Comparison of ENCODE assay signal across 26 mouse cellular contexts in genomic region chr6:108149235-108149634, GRCm38 (mm10).
"Had no signal": no experiment of that assay in that cellular context is flagged by ENCODE, and none has a peak within 500 bp of the region (broad histone marks: within the 10 kb centered on the region; RNA-seq: fewer than 3 reads in every experiment).

No protein-coding gene starts in this region.

- ATAC-seq: hindbrain, embryonic 16.5 days; inflammation-experienced regulatory T-cells, adult 6 months; liver, postnatal 0 days had no signal

- H3K36me3 ChIP-seq: intestine, embryonic 15.5 days had no signal

- H3K9me3 ChIP-seq: hindbrain, embryonic 10.5 days; hindbrain, embryonic 12.5 days; intestine, embryonic 15.5 days; limb, embryonic 10.5 days; limb, embryonic 12.5 days; liver, embryonic 13.5 days; liver, embryonic 15.5 days had no signal

- H3K4me2 ChIP-seq: heart, embryonic 11.5 days; hindbrain, embryonic 12.5 days; hindbrain, embryonic 14.5 days; intestine, embryonic 15.5 days; limb, embryonic 12.5 days; liver, embryonic 11.5 days; liver, embryonic 13.5 days; liver, embryonic 15.5 days had no signal

- H3K4me1 ChIP-seq: intestine, embryonic 15.5 days; limb, embryonic 10.5 days; limb, embryonic 12.5 days; liver, embryonic 13.5 days; liver, embryonic 15.5 days had no signal

- H3K27me3 ChIP-seq: hindbrain, embryonic 12.5 days; intestine, embryonic 15.5 days; limb, embryonic 12.5 days; liver, embryonic 13.5 days; liver, embryonic 15.5 days had no signal

- H3K9ac ChIP-seq: hindbrain, embryonic 12.5 days; hindbrain, embryonic 14.5 days; intestine, embryonic 15.5 days; limb, embryonic 12.5 days; liver, embryonic 13.5 days; liver, embryonic 15.5 days; liver, postnatal 0 days had no signal

- DNase-seq: gastrocnemius, postnatal 14 days; gastrocnemius, postnatal 36 days; heart, adult 2 months; heart, postnatal 10 days; heart, postnatal 4 days; kidney, adult 18-20 months; kidney, adult 8-10 months; kidney, postnatal 10 days; kidney, postnatal 25 days; kidney, postnatal 4 days; liver; liver, embryonic 13.5 days; liver, postnatal 0 days had no signal

- H3K4me3 ChIP-seq: heart, adult 2 months; hindbrain, embryonic 10.5 days; hindbrain, embryonic 12.5 days; intestine, embryonic 15.5 days; layer of hippocampus, adult 2 months; left cerebral cortex, adult 2 months; limb, embryonic 10.5 days; limb, embryonic 12.5 days; liver, embryonic 13.5 days; liver, embryonic 15.5 days had no signal

- H3K27ac ChIP-seq: heart, adult 2 months; hindbrain, embryonic 10.5 days; hindbrain, embryonic 12.5 days; hindbrain, embryonic 14.5 days; intestine, embryonic 15.5 days; layer of hippocampus, adult 2 months; left cerebral cortex, adult 2 months; limb, embryonic 10.5 days; limb, embryonic 12.5 days; liver, embryonic 13.5 days; liver, embryonic 15.5 days had no signal
